Mouse (Mus musculus): ENCODE measurements around the gene Ccdc121. TPM values are rescaled to one million over a fixed set of nuclear protein-coding genes. Genes with fewer than 3 reads are reported as not detected.

Ccdc121 gene
- polyA plus RNA-seq, 1 experiment from 2014 or later, result not detected

Other genes with a start within 250 kb of the Ccdc121 start
- not detected in 2 replicates for gene Cnih3, start 158.8 kb downstream of the Ccdc121 start, polyA plus RNA-seq (2015; fragmentation: Nextera tagmentation; extraction: Ambion mirVana)
- gene Dnah14, start 65.1 kb upstream of the Ccdc121 start, polyA plus RNA-seq (2015; fragmentation: Nextera tagmentation; extraction: Ambion mirVana), result 2.3 and 2.5 TPM in 2 replicates

Measured in liver, embryonic 16.5 days (tissue).